Mouse (Mus musculus): ENCODE results near the gene Galns.
A peak's percentile ranks its signal among the peaks of the same experiment; 100 is the strongest.

GRCm38 (mm10) chr8:122574264-122574663 is 37.0 kb downstream of the Galns start:
- TF ChIP-seq CTCF (IDR thresholded peaks at IDR 0.05; ENCODE audit: low read depth) (no peak), EP300 (IDR thresholded peaks at IDR 0.05; ENCODE audit: low read depth) (peak; percentile 23; the same call in 1 of the 2 replicates)

All from liver, postnatal 0 days (tissue).